Mouse (Mus musculus): ENCODE measurements at regions not wholly inside any gene's neighbourhood (a gene's known extent, or its start where the extent isn't known, plus 50 kb on each side); places are given as distances from the start of the nearest gene placed in this dataset.

DNA sequence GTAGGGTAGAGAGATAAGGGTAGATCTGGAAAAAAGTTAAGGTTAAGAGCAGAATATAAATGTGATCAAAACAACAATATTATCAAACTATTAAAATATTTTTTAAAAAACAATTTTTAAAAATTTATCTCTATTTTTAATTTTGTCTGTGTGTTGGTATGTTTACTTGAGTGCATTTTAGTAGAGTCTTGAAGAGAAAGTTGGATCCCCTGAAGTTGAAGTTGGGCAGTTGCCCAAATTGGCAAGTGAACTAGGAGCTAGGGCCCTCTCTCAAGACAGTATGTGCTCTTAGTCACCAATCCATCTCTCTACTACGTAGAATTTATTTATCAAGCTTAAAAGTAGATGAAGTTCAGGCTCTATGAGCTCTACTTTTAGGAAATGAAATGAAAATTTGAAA lies 59.9 kb downstream of the Adamts1 start:
- DNase-seq, result no peak

DNA sequence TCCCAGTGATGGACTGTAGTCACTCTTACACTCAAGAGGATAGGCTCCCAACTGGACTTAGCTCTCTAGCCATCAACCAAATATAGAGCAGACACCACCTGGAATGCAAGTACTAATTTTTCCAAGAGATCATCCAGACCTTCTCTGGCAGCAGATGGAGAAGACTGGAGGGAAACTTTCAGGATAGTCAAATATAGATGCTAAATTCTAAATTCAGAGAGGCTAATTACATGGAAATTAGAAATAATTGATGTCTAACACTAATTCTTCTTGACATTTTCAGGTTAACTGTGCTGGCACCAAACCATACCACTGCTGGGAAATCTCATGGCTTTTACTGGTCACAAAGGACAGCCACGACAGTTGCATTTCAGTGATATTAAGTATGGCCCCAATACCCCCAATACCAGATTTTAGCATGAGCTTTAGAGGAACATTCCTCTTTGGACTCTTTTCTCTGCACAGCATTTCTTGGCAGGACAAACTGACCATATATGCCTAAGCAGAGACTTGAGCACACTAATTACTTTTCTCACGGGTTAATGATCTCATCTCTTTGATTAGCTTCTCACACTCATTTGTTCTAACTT lies 64.2 kb downstream of the Adamts1 start:
- DNase-seq, result peak; percentile 44 to 55

DNA sequence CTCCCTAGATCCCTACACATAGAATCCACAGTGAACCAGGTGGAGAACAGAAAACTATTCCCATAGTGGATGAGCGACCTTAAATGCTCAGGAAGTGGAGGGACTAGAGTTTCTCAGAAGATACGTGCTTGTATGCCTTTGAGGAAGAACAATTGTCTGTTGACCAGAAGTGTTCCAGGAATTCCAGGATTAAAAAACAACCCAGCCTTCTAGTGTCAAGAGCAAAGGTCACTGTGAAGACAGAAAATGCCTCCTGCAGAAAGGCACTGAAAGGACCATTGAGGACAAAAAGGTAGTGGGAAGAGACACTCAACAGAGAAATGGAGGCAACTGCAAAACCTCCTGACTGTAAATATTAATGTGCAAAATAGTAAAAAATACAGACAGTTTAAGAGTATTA lies 74.9 kb downstream of the Adamts1 start:
- DNase-seq, result no peak

GRCm38 (mm10) chr16:85721968-85722367 lies 80.9 kb downstream of the Adamts1 start:
- DNase-seq, result no peak

DNA sequence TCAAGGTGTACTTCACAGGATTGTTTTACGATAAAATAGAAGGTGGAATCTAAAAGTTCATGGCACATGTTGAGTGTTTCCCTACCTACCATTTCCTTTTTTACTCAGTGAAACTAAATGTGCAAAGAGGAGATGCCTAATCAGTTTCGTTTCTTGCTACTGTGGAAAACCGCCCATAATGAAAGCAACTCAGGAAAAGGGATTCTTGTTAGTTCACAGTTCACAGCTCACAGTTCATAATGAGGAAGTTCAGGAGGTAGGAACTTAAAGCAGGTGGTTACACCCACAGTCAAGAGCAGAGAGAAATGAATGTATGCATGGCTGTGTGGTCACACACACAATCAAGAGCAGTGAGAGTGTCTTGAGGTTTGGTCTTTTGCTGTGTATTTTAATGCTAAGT lies 90.6 kb downstream of the Adamts1 start:
- DNase-seq, result no peak

DNA sequence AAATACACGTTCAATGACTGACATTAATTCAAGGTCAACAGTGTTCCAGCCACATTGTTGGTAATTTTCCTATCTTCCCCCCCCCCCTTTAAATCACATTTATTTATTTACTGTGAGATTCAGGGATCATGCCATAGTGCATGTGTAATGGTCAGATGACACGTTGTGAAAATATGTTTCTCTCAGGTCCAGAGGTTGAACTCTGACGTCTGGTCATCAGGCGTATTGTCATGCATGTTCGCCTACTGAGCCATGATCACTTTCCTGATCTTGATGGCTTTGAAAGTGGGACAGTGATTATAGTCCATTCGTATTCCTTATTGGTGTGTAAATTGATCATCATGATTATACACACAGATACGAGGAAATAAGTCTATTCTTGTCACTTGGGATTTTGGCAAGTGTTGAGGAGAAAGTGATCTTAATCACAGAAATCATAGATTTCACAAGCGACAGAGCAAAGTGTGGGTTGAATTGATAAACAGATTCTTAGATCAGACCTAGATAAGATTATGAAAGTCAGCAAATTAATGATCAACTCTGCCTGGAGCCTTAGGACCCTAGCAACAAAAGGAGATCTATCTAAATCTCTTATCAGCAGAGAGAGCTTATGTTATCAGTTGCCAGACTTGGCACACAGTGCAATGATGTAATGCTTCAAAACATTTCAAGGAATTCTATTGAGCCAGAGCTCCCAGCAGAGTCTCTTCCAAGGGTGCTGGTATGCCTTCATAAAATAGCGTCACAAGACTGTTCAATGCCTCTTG lies 98.5 kb downstream of the Adamts1 start:
- no peak for DNase-seq

DNA sequence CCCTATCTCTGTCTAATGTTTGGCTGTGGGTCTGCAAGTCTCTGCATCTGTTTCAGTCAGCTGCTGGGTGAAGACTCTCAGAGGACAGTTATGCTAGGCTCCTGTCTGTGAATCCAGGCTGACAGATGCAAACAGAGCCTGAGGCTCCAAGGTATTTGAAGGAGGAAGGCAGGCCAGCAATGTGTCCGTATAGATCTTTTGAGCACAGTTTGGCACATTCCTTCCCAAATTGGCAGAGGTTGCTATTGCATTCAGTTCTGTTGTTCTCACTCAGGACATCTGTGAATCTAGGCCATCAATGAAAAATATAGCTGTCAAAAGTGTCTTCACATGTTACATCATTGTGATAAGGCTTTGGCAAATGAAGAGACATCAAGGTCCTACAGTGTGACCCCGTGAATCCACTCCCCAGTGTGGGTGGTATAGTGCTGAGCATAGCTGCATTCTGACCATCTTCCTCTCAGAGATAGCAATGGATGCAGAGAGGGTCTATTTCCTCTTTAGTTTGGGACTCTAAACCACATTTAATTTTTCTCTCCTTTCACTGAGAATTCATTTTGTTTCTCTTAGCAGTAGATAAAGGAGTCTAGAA lies 99.9 kb downstream of the Adamts1 start:
- no peak for DNase-seq

GRCm38 (mm10) chr16:85699329-85699728 lies 103.6 kb downstream of the Adamts1 start:
- DNase-seq, result no peak

GRCm38 (mm10) chr16:85682721-85683120 lies 120.2 kb downstream of the Adamts1 start:
- no peak for DNase-seq

DNA sequence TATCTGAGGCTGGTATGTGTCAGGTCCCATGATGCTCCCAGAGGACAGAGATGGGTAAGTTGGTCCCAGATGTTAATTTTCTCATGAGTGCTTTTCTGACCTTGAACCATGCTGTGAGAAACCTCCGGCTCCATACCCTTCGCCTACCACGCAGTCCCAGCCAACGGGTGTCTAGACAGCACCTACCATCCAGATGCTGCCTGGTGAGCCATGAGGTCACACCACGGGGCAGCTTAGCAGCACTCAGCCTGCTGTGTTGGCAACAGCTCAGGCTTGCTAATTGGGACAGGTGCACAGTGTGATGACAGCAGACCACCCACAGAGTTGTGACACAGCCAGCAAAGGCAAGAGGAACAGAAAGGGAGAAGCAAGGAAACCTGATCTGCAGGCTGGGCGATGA lies 122.6 kb downstream of the Adamts1 start:
- peak; percentile 78 to 83 for DNase-seq

DNA sequence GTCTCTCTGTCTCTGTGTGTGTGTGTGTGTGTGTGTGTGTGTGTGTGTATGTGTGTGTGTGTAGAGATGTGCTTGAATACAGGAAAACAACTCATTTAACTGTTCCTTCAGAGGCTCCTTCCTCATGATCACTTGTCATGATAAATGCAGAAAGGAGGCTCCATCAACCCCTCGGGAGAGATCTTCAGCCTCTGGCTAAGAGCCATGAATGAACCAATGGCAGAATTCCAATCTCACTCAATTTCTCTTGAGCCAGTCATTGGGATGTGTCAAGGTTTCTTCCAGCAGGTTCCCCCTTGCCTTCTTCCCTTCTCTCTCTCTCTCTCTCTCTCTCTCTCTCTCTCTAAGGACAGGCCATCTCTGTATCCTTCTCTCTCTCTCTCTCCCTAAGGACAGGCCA lies 124.1 kb downstream of the Adamts1 start:
- peak; percentile 18 to 36 for DNase-seq

GRCm38 (mm10) chr16:85678228-85678627 lies 124.7 kb downstream of the Adamts1 start:
- DNase-seq, result peak in 1 of 2 experiments; percentile 19

GRCm38 (mm10) chr16:85677027-85677426 lies 123.8 kb upstream of the Cyyr1 start:
- peak; percentile 71 to 72 for DNase-seq

GRCm38 (mm10) chr16:85668767-85669166 lies 115.6 kb upstream of the Cyyr1 start:
- DNase-seq, result no peak

- DNase-seq, result no peak
These were observed 114.6 kb upstream of the Cyyr1 start for GRCm38 (mm10) chr16:85667790-85668189.

DNA sequence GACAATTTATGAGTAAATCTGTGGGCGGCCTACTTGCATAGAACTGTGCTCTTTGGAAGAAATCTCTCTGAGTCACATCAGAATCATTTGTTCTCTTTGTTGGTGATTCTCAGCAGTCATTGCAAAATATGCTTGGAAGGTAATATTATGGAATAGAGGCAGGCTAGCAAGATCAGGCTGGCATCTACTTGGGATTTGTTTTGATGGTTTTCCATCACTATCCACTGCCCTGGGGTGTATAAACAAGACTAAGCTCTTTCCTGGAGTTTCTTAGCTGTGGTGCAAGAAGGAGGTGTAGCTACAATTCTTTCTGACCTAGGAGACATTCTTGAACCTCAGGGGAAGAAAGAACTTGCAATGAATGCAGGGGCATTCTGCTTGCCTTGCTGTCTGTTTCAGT lies 96.3 kb upstream of the Cyyr1 start:
- no peak for DNase-seq

DNA sequence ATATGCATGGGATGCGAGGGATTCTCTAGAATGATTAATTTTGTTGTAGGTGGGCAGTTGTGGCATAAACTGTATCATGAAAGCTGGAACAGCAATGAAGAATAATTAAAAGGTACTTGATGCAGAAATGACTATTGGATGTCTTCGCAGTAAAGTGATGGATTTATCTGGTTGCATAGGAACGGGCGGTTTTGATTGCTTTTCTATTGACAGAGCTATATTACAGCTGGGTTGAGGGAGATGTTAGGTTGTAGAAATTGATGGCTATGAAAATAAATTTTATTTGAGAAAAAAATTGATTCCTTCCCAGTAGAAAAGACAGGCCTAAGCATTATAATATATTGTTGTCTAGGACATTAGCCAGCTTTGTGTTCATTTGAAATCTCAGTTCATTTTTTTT lies 87.8 kb upstream of the Cyyr1 start:
- DNase-seq, result no peak

DNA sequence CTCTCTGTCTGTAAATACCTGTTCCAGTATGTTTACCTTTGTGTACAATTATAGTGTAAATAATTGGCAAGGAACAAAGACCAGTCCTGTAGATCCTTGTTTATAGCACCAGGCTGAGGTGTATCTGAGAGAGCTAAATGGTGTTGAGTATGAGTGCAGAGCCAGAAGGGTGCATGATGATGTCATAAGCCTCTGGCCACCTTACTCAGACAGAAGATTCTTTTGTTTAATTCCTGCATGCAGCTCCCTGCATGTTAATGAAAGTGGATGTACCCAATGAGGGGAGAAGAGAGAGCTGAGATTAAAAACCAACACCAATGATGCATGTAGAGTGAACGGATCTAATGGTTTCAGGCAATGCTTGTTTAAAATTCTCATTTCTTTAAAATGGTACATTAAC lies 83.9 kb upstream of the Cyyr1 start:
- DNase-seq, result no peak

DNA sequence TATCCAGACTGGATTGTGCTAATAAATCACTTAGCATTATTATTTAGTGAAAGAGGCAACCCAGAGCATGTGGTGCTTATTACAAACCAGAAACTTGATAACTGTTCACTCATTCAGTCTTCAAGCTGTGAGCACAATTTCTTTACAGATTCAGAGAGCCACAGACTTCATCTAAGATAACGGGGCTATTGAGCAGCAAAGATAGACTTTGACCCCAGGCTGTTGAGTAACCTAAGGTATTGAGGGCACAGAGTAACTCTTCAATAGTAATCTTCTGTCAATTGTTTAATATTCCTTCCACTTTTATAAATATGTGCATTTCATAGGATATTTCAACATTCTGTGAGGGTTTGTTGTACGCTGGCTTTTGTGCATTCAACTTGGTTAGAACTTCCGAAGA lies 76.5 kb upstream of the Cyyr1 start:
- no peak for DNase-seq

DNA sequence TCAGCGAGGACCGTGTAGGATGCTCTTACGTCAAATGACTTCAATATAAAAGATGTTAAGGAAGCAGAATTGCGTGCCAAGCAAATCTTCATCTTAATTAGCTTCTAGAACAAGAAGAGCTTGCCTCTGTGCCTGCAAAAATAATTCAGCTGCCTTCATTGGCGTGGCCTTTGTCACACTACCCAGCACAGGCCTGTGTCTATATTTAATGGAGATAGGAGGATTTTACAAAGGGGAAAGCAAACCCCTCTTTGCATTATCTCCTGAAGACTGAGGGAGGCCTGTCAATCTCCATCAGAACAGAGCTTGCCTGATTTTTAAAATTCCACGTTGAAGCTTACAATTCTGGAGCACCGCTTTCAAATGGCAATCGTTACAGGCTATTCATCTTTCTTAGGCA lies 71.3 kb upstream of the Cyyr1 start:
- no peak for DNase-seq

- DNase-seq, result no peak
These were observed 50.9 kb upstream of the Cyyr1 start for GRCm38 (mm10) chr16:85604089-85604488.

All from cerebellum, postnatal 14 days (tissue).